Mouse (Mus musculus): ENCODE results near the gene BC017158. TPM values are rescaled to one million over a fixed set of nuclear protein-coding genes. Genes with fewer than 3 reads are reported as not detected.
A peak's percentile ranks its signal among the peaks of the same experiment; 100 is the strongest.

BC017158 gene
- polyA plus RNA-seq, 1 experiment from 2014 or later = 22.7 TPM

DNA sequence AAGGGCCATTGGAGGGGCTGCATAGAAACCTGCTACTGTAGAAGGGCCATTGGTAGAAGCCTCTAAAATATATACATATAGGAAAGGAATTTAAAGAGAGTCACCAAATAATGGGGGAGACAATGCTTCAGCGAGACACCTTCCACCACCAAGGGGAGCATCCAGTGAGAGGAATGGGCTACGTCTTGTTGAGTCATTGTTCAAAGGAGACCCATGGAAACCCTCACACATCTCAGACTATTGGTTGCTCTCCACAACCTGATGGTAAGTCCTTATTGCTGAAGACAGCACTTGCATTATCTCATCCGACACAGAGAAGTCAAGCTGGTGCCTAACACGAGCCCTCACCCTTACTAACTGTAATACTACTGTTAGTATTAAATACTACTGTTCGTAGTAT lies 42.2 kb downstream of the BC017158 start:
- ATAC-seq = no peak
- Histone ChIP-seq H3K4me1 (ENCODE audit: control insufficient read depth, insufficient read depth, low read depth, low read length) (peaks cover 11% of the 10 kb centered on the region), H3K27ac (ENCODE audit: low read depth, low read length) (no peak overlapping the region), H3K36me3 (ENCODE audit: control insufficient read depth, insufficient read depth, low read length) (no peaks in the 10 kb centered on the region), H3K9ac (ENCODE audit: low read depth, low read length) (no peak overlapping the region), H3K27me3 (replicated peaks; ENCODE audit: control insufficient read depth, insufficient read depth, low read length) (no peaks in the 10 kb centered on the region), H3K4me2 (ENCODE audit: low read length) (no peak overlapping the region), H3K9me3 (ENCODE audit: control insufficient read depth, low read length) (no peaks in the 10 kb centered on the region), H3K4me3 (ENCODE audit: low read length) (no peak overlapping the region)
- 89% methylated on average over 5 of the region's 5 CpGs for WGBS

DNA sequence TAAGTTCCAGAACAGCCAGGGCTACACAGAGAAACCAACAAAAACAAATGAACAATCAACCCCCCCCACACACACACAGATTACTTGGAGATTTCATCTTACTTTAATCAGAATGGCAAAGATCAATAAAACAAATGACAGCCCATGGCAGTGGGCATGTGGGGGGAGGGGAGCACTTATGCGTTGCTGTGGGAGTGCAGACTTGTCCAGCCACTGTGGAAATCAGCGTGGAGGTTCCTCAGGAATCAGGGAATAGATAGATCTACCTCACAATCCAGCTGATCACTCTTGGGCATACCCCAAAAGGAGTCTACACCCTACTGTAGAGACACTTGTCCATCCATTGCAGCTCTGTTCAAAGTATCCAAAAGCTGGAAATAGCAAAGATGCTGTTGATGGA lies 43.0 kb downstream of the BC017158 start:
- Histone ChIP-seq H3K27me3 (replicated peaks; ENCODE audit: control insufficient read depth, insufficient read depth, low read length) (no peaks in the 10 kb centered on the region), H3K27ac (ENCODE audit: low read depth, low read length) (no peak overlapping the region), H3K4me1 (ENCODE audit: control insufficient read depth, insufficient read depth, low read depth, low read length) (peaks cover 11% of the 10 kb centered on the region), H3K4me3 (ENCODE audit: low read length) (no peak overlapping the region), H3K9me3 (ENCODE audit: control insufficient read depth, low read length) (no peaks in the 10 kb centered on the region), H3K36me3 (ENCODE audit: control insufficient read depth, insufficient read depth, low read length) (no peaks in the 10 kb centered on the region), H3K9ac (ENCODE audit: low read depth, low read length) (no peak overlapping the region), H3K4me2 (ENCODE audit: low read length) (no peak overlapping the region)
- ATAC-seq = no peak
- WGBS = 68% methylated on average over 2 of the region's 2 CpGs

DNA sequence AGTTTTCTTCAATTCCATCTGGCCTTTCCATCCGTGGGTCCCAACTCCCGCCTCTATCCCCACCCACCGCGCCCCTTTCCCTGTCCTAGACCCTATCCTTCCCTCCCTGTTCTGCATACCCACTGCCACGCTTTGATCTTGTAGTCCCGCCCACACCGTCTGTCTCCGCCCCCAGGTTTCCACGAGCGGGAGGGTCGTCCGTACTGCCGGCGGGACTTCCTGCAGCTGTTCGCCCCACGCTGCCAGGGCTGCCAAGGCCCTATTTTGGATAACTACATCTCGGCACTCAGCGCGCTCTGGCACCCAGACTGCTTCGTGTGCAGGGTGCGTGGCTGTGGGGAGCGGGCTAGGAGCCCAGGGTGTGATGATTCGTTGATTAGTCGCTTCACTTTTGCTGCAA lies 45.4 kb downstream of the BC017158 start:
- no peak overlapping the region for H3K27ac ChIP-seq (ENCODE audit: low read depth, low read length)
- H3K4me2 ChIP-seq (ENCODE audit: low read length) = peak overlapping the region; percentile 59
- H3K4me1 ChIP-seq (ENCODE audit: control insufficient read depth, insufficient read depth, low read depth, low read length) = peaks cover 11% of the 10 kb centered on the region
- WGBS = 12% methylated on average over 24 of the region's 24 CpGs
- no peaks in the 10 kb centered on the region for H3K27me3 ChIP-seq (replicated peaks; ENCODE audit: control insufficient read depth, insufficient read depth, low read length)
- peak; percentile 51 for ATAC-seq
- H3K36me3 ChIP-seq (ENCODE audit: control insufficient read depth, insufficient read depth, low read length) = no peaks in the 10 kb centered on the region
- H3K9ac ChIP-seq (ENCODE audit: low read depth, low read length) = peak overlapping the region; percentile 55
- no peaks in the 10 kb centered on the region for H3K9me3 ChIP-seq (ENCODE audit: control insufficient read depth, low read length)
- peak overlapping the region; percentile 36 for H3K4me3 ChIP-seq (ENCODE audit: low read length)

DNA sequence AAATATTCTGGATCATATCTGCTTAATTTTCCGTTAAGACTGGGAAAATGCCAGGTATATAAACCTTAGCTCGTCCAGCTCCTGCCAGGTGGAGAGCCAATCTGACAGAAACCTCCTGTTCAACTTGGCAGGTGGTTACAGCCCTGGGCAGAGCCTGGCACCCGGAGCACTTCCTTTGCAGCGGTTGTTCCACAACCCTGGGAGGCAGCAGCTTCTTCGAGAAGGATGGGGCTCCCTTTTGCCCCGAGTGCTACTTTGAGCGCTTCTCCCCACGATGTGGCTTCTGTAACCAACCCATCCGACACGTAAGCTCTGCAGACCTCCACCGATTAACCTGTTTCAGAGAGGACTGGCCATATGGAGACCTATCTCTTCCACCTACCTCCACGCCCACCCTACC lies 46.0 kb downstream of the BC017158 start:
- no peaks in the 10 kb centered on the region for H3K27me3 ChIP-seq (replicated peaks; ENCODE audit: control insufficient read depth, insufficient read depth, low read length)
- H3K9me3 ChIP-seq (ENCODE audit: control insufficient read depth, low read length) = no peaks in the 10 kb centered on the region
- H3K27ac ChIP-seq (ENCODE audit: low read depth, low read length) = no peak overlapping the region
- H3K36me3 ChIP-seq (ENCODE audit: control insufficient read depth, insufficient read depth, low read length) = no peaks in the 10 kb centered on the region
- no peak for ATAC-seq
- no peak overlapping the region; the same call in 1 of the 2 replicates for H3K4me3 ChIP-seq (ENCODE audit: low read length)
- peaks cover 11% of the 10 kb centered on the region for H3K4me1 ChIP-seq (ENCODE audit: control insufficient read depth, insufficient read depth, low read depth, low read length)
- H3K9ac ChIP-seq (ENCODE audit: low read depth, low read length) = 0 out of 2 replicates have a peak overlapping the region, but pooled peaks have one; percentile 3
- 55% methylated on average over 12 of the region's 12 CpGs for WGBS
- peak overlapping the region; percentile 59 for H3K4me2 ChIP-seq (ENCODE audit: low read length)

DNA sequence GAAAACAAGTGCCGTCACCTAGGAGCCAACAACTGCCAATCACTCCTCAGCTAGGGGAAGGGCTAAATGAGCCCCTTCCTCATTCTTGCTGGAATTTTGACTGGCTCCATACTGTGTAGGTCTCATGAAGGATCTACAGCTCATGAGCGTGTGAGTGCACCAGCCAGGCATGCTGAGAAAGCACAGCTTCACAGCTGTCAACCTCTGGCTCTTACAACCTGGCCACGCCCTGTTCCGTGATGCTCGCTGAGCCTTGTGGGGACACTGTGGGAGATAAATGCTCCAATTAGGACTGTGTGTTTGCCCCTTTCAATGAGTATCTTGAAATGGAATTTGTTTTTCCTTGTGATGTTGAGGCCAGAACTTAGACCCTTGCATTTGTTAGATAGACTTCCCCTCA lies 48.0 kb downstream of the BC017158 start:
- H3K9ac ChIP-seq (ENCODE audit: low read depth, low read length) = no peak overlapping the region
- H3K4me3 ChIP-seq (ENCODE audit: low read length) = no peak overlapping the region
- H3K36me3 ChIP-seq (ENCODE audit: control insufficient read depth, insufficient read depth, low read length) = no peaks in the 10 kb centered on the region
- no peak for ATAC-seq
- no peaks in the 10 kb centered on the region for H3K27me3 ChIP-seq (replicated peaks; ENCODE audit: control insufficient read depth, insufficient read depth, low read length)
- no peak overlapping the region for H3K27ac ChIP-seq (ENCODE audit: low read depth, low read length)
- H3K4me1 ChIP-seq (ENCODE audit: control insufficient read depth, insufficient read depth, low read depth, low read length) = peaks cover 18% of the 10 kb centered on the region
- WGBS = 87% methylated on average over 5 of the region's 5 CpGs
- H3K9me3 ChIP-seq (ENCODE audit: control insufficient read depth, low read length) = no peaks in the 10 kb centered on the region
- H3K4me2 ChIP-seq (ENCODE audit: low read length) = no peak overlapping the region

DNA sequence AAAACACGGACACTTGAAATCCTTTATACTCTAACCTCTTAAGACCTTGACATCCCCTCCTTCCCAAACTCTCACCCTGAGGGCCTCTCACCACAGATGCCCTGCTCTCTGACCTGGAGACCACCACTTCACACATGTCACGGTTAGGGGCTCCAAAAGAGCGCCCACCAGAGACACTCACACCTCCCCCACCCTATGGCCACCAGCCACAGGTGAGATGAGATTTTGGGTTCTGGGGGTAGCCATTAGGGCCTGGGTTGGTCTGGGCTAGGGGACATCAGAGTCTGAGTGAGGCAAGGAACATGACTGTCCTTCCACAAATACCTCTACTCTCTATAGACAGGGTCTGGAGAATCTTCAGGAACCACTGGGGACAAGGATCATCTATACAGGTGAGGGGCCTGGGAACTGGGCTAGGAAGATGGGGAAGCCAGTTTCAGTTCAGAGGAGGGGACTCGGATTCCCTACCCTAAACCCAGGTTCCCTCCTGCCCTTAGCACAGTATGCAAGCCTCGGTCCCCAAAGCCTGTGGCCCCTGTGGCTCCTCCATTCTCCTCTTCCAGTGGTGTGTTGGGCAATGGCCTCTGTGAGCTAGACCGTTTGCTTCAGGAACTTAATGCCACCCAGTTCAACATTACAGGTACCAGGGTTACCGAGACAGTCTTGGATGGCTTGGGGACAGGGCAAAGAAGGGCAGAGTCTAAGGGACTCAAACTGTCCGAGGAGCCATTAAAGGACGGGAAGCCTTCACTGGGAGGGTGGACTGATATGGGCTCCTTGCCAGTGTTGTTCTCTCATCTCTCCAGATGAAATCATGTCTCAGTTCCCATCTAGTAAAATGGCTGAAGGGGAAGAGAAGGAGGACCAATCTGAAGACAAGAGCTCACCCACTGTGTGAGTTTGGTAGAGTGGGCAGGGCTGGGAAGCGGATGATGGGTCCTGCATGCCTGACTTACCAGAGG lies 49.6 kb downstream of the BC017158 start:
- WGBS = 81% methylated on average over 10 of the region's 10 CpGs
- no peak overlapping the region for H3K9ac ChIP-seq (ENCODE audit: low read depth, low read length)

DNA sequence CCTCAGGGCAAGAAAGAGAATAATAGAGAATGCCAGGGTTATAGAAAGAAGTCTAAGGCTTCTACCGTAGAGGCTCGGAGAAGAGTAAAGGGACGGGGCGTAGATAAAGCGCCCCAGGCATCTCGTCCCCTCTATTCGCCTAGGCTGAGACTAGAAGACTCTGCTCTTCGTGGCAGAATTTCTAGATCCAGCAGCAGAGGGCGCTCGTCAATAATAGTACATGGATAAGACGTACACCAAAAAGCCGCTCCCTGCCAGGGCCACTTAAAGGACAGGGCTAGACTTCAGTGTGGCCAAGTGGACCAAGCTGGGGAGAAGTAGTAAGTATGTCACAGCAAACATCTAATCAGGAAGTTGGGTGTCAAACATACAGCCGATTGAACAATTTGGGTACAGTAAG lies 50.5 kb downstream of the BC017158 start:
- Histone ChIP-seq H3K4me3 (ENCODE audit: low read length) (peak overlapping the region; percentile 40), H3K4me2 (ENCODE audit: low read length) (peak overlapping the region; percentile 61), H3K9me3 (ENCODE audit: control insufficient read depth, low read length) (no peaks in the 10 kb centered on the region), H3K4me1 (ENCODE audit: control insufficient read depth, insufficient read depth, low read depth, low read length) (peaks cover 15% of the 10 kb centered on the region), H3K27me3 (replicated peaks; ENCODE audit: control insufficient read depth, insufficient read depth, low read length) (no peaks in the 10 kb centered on the region), H3K9ac (ENCODE audit: low read depth, low read length) (peak overlapping the region; percentile 59), H3K27ac (ENCODE audit: low read depth, low read length) (peak overlapping the region; percentile 59), H3K36me3 (ENCODE audit: control insufficient read depth, insufficient read depth, low read length) (peaks cover 7% of the 10 kb centered on the region)
- WGBS = 2% methylated on average over 13 of the region's 13 CpGs
- peak; percentile 82 for ATAC-seq

More for the DNA sequence above, 49.6 kb downstream of the BC017158 start:
- ATAC-seq = no peak
- peaks cover 18% of the 10 kb centered on the region for H3K4me1 ChIP-seq (ENCODE audit: control insufficient read depth, insufficient read depth, low read depth, low read length)
- H3K9me3 ChIP-seq (ENCODE audit: control insufficient read depth, low read length) = no peaks in the 10 kb centered on the region
- peak overlapping the region; percentile 61; the same call in 1 of the 2 replicates for H3K4me2 ChIP-seq (ENCODE audit: low read length)
- H3K27me3 ChIP-seq (replicated peaks; ENCODE audit: control insufficient read depth, insufficient read depth, low read length) = no peaks in the 10 kb centered on the region
- H3K36me3 ChIP-seq (ENCODE audit: control insufficient read depth, insufficient read depth, low read length) = peaks cover 2% of the 10 kb centered on the region
- no peak overlapping the region for H3K4me3 ChIP-seq (ENCODE audit: low read length)
- no peak overlapping the region for H3K27ac ChIP-seq (ENCODE audit: low read depth, low read length)

DNA sequence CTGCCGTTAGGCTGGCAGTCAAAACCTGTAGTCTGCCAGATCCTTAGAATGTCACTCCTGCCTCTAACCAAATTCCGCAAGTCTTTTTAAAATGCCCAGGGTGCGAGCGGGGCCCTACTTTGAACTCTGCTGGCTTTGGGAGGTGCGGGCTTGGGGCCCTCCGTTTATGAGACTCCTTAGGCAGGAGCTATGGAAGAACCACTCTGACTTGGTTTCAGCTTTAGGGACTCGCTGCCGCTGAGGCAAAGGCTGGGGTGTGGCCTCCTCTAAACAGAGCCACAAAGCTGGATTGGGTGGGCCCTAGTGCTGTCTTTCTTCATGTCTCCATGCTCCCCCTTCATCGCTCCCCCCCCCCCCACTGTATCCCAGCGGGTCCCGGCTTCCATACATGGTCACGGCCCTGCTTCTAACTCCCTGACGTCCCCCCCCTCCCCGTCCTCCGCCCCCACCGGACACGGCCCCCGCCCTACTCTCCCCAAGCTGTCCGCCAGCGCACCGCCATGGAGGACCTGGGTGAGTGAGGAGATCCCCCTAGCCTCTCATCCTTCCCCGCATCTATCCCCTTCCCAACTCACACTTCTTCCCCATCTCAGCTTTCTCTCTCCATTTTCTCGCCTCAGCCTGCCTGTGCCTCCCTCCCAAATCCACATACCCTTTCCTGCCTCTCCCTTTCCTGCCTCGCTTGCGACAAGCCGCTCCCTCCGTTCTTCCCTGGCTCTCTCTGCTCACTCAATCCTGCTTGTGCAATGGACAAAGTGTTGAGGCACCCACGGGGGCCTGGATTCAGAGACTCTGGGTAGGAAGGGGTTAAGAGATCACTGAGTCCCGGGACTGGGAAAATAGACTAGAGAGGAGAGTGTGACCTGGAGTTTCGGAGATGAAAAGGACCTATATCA lies 51.2 kb downstream of the BC017158 start, which contains the start of gene Tgfb1i1:
TSS of gene Tgfb1i1 (plus strand) at position 317 of the 896 bp plus-strand sequence.
- peak; percentile 70 for ATAC-seq
- H3K9me3 ChIP-seq (ENCODE audit: control insufficient read depth, low read length) = no peaks in the 10 kb centered on the region
- peaks cover 8% of the 10 kb centered on the region for H3K4me1 ChIP-seq (ENCODE audit: control insufficient read depth, insufficient read depth, low read depth, low read length)
- 2% methylated on average over 27 of the region's 30 CpGs for WGBS
- peaks cover 8% of the 10 kb centered on the region for H3K36me3 ChIP-seq (ENCODE audit: control insufficient read depth, insufficient read depth, low read length)
- peak within 1 kb of the TSS; percentile 61 for H3K4me2 ChIP-seq (ENCODE audit: low read length)
- no peaks in the 10 kb centered on the region for H3K27me3 ChIP-seq (replicated peaks; ENCODE audit: control insufficient read depth, insufficient read depth, low read length)
- H3K4me3 ChIP-seq (ENCODE audit: low read length) = peak within 1 kb of the TSS; percentile 40
- H3K9ac ChIP-seq (ENCODE audit: low read depth, low read length) = peak within 1 kb of the TSS; percentile 59
- H3K27ac ChIP-seq (ENCODE audit: low read depth, low read length) = peak within 1 kb of the TSS; percentile 59

DNA sequence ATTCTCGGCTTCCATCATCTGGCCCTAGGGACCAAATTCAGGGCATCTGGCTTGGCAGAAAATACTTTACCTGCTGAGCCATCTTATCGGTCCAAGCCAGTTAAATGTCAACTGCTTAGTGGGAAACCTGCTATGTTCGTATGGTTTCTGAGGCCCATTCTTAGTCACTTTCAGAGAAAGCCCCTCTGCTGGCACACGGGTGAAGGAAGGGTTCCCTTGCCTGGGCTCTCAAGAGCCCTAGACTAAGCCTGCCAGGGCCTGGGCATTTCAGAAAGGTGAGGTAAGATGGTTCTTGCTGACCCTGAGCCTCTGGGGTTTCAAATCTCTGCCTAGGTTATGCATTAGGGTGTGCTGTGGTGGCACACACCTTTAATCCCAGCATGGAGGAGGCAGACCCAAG lies 52.4 kb downstream of the BC017158 start:
- Histone ChIP-seq H3K4me2 (ENCODE audit: low read length) (no peak overlapping the region), H3K27ac (ENCODE audit: low read depth, low read length) (no peak overlapping the region), H3K9me3 (ENCODE audit: control insufficient read depth, low read length) (no peaks in the 10 kb centered on the region), H3K27me3 (replicated peaks; ENCODE audit: control insufficient read depth, insufficient read depth, low read length) (no peaks in the 10 kb centered on the region), H3K36me3 (ENCODE audit: control insufficient read depth, insufficient read depth, low read length) (peaks cover 9% of the 10 kb centered on the region), H3K4me1 (ENCODE audit: control insufficient read depth, insufficient read depth, low read depth, low read length) (peaks cover 11% of the 10 kb centered on the region), H3K9ac (ENCODE audit: low read depth, low read length) (no peak overlapping the region), H3K4me3 (ENCODE audit: low read length) (no peak overlapping the region)
- ATAC-seq = no peak
- WGBS = 76% methylated on average over 4 of the region's 4 CpGs
